Mouse (Mus musculus): ENCODE measurements at regions not wholly inside any gene's neighbourhood (a gene's known extent, or its start where the extent isn't known, plus 50 kb on each side); places are given as distances from the start of the nearest gene placed in this dataset.
A peak's percentile ranks its signal among the peaks of the same experiment; 100 is the strongest.

GRCm38 (mm10) chr14:54145743-54146741 is 107.9 kb downstream of the Dad1 start:
- Histone ChIP-seq H3K27me3 (ENCODE audit: insufficient read depth, low read length) (no peaks in the 10 kb centered on the region), H3K9ac (replicated peaks) (no peak overlapping the region), H3K9me3 (ENCODE audit: low read length) (no peaks in the 10 kb centered on the region), H3K4me3 (ENCODE audit: low read depth, low read length) (no peak overlapping the region), H3K4me2 (ENCODE audit: low read depth, low read length) (no peak overlapping the region), H3K36me3 (replicated peaks; ENCODE audit: insufficient read depth, low read length) (no peaks in the 10 kb centered on the region), H3K4me1 (ENCODE audit: insufficient read depth) (no peaks in the 10 kb centered on the region), H3K27ac (ENCODE audit: low read depth) (no peak overlapping the region)
- DNase-seq (no peak), ATAC-seq (no peak)
- 57% methylated on average over 11 of the region's 11 CpGs for WGBS (ENCODE audit: insufficient replicate concordance)
- TF ChIP-seq CTCF (IDR thresholded peaks at IDR 0.05; ENCODE audit: low read depth), result no peak
- no peak for TF ChIP-seq EP300 (IDR thresholded peaks at IDR 0.05; ENCODE audit: low read depth)

- Histone ChIP-seq H3K4me2 (ENCODE audit: low read depth, low read length) (no peak overlapping the region), H3K9me3 (ENCODE audit: low read length) (no peaks in the 10 kb centered on the region), H3K27me3 (ENCODE audit: insufficient read depth, low read length) (no peaks in the 10 kb centered on the region), H3K4me3 (ENCODE audit: low read depth, low read length) (no peak overlapping the region), H3K27ac (ENCODE audit: low read depth) (no peak overlapping the region), H3K9ac (replicated peaks) (no peak overlapping the region), H3K36me3 (replicated peaks; ENCODE audit: insufficient read depth, low read length) (no peaks in the 10 kb centered on the region), H3K4me1 (ENCODE audit: insufficient read depth) (no peaks in the 10 kb centered on the region)
- TF ChIP-seq CTCF (IDR thresholded peaks at IDR 0.05; ENCODE audit: low read depth), result no peak
- no peak for TF ChIP-seq EP300 (IDR thresholded peaks at IDR 0.05; ENCODE audit: low read depth)
- ATAC-seq (no peak), DNase-seq (no peak)
- WGBS (ENCODE audit: insufficient replicate concordance), result 46% methylated on average over 1 of the region's 1 CpGs
Observed at GRCm38 (mm10) chr14:54143828-54144227, 110.1 kb downstream of the Dad1 start.

- TF ChIP-seq EP300 (IDR thresholded peaks at IDR 0.05; ENCODE audit: low read depth) (peak; percentile 78), CTCF (IDR thresholded peaks at IDR 0.05; ENCODE audit: low read depth) (no peak)
- H3K36me3 ChIP-seq (replicated peaks; ENCODE audit: insufficient read depth, low read length), result no peaks in the 10 kb centered on the region
- no peak overlapping the region for H3K27ac ChIP-seq (ENCODE audit: low read depth)
- peak overlapping the region; percentile 38 for H3K4me2 ChIP-seq (ENCODE audit: low read depth, low read length)
- H3K4me3 ChIP-seq (ENCODE audit: low read depth, low read length), result no peak overlapping the region
- WGBS (ENCODE audit: insufficient replicate concordance), result 40% methylated on average over 3 of the region's 3 CpGs
- DNase-seq (no peak), ATAC-seq (no peak)
- no peak overlapping the region for H3K9ac ChIP-seq (replicated peaks)
- H3K9me3 ChIP-seq (ENCODE audit: low read length), result no peaks in the 10 kb centered on the region
- no peaks in the 10 kb centered on the region for H3K27me3 ChIP-seq (ENCODE audit: insufficient read depth, low read length)
- no peaks in the 10 kb centered on the region for H3K4me1 ChIP-seq (ENCODE audit: insufficient read depth)
Observed at GRCm38 (mm10) chr14:54138288-54138687, 115.6 kb downstream of the Dad1 start.

GRCm38 (mm10) chr14:54136538-54136937 is 117.4 kb downstream of the Dad1 start:
- ATAC-seq, result no peak
- 50% methylated on average over 3 of the region's 3 CpGs for WGBS (ENCODE audit: insufficient replicate concordance)
- DNase-seq, result no peak

GRCm38 (mm10) chr14:54128334-54128733 is 125.6 kb downstream of the Dad1 start:
- no peaks in the 10 kb centered on the region for H3K27me3 ChIP-seq (ENCODE audit: insufficient read depth, low read length)
- H3K9ac ChIP-seq (replicated peaks), result no peak overlapping the region
- H3K27ac ChIP-seq (ENCODE audit: low read depth), result no peak overlapping the region
- no peaks in the 10 kb centered on the region for H3K9me3 ChIP-seq (ENCODE audit: low read length)
- H3K4me1 ChIP-seq (ENCODE audit: insufficient read depth), result no peaks in the 10 kb centered on the region
- 46% methylated on average over 4 of the region's 4 CpGs for WGBS (ENCODE audit: insufficient replicate concordance)
- no peak for TF ChIP-seq EP300 (IDR thresholded peaks at IDR 0.05; ENCODE audit: low read depth)
- TF ChIP-seq CTCF (IDR thresholded peaks at IDR 0.05; ENCODE audit: low read depth), result no peak
- ATAC-seq (no peak), DNase-seq (no peak)
- no peak overlapping the region for H3K4me3 ChIP-seq (ENCODE audit: low read depth, low read length)
- no peak overlapping the region for H3K4me2 ChIP-seq (ENCODE audit: low read depth, low read length)
- no peaks in the 10 kb centered on the region for H3K36me3 ChIP-seq (replicated peaks; ENCODE audit: insufficient read depth, low read length)

More at GRCm38 (mm10) chr14:54136538-54136937, 117.4 kb downstream of the Dad1 start:
- Histone ChIP-seq H3K27ac (ENCODE audit: low read depth) (no peak overlapping the region), H3K27me3 (ENCODE audit: insufficient read depth, low read length) (no peaks in the 10 kb centered on the region), H3K36me3 (replicated peaks; ENCODE audit: insufficient read depth, low read length) (no peaks in the 10 kb centered on the region), H3K4me3 (ENCODE audit: low read depth, low read length) (no peak overlapping the region), H3K9me3 (ENCODE audit: low read length) (no peaks in the 10 kb centered on the region), H3K4me1 (ENCODE audit: insufficient read depth) (no peaks in the 10 kb centered on the region), H3K4me2 (ENCODE audit: low read depth, low read length) (no peak overlapping the region), H3K9ac (replicated peaks) (no peak overlapping the region)
- no peak for TF ChIP-seq CTCF (IDR thresholded peaks at IDR 0.05; ENCODE audit: low read depth)
- TF ChIP-seq EP300 (IDR thresholded peaks at IDR 0.05; ENCODE audit: low read depth), result no peak

GRCm38 (mm10) chr14:54125510-54125909 is 128.4 kb downstream of the Dad1 start:
- no peaks in the 10 kb centered on the region for H3K36me3 ChIP-seq (replicated peaks; ENCODE audit: insufficient read depth, low read length)
- ATAC-seq, result no peak

More at GRCm38 (mm10) chr14:54125510-54125909, 128.4 kb downstream of the Dad1 start:
- no peak for TF ChIP-seq EP300 (IDR thresholded peaks at IDR 0.05; ENCODE audit: low read depth)
- TF ChIP-seq CTCF (IDR thresholded peaks at IDR 0.05; ENCODE audit: low read depth), result no peak
- no peak overlapping the region for H3K4me2 ChIP-seq (ENCODE audit: low read depth, low read length)
- no peaks in the 10 kb centered on the region for H3K27me3 ChIP-seq (ENCODE audit: insufficient read depth, low read length)
- no peak overlapping the region for H3K4me3 ChIP-seq (ENCODE audit: low read depth, low read length)
- no peak overlapping the region for H3K27ac ChIP-seq (ENCODE audit: low read depth)
- H3K9me3 ChIP-seq (ENCODE audit: low read length), result no peaks in the 10 kb centered on the region
- H3K9ac ChIP-seq (replicated peaks), result no peak overlapping the region
- H3K4me1 ChIP-seq (ENCODE audit: insufficient read depth), result no peaks in the 10 kb centered on the region
- no peak for DNase-seq
